Mouse (Mus musculus) adrenal gland, adult 8-10 months (tissue): ENCODE data around the gene Hist1h4a. TPM values are rescaled to one million over a fixed set of nuclear protein-coding genes. Genes with fewer than 3 reads are reported as not detected.
A peak's percentile ranks its signal among the peaks of the same experiment; 100 is the strongest.
"Not testable (repeated sequence)": the region's sequence is repeated elsewhere in the genome, so short reads cannot be mapped to it uniquely, and the experiment has no call there.

ENCODE experiments used
- DNase-seq: peaks from one replicate; pipeline ENCODE4 v3.0.0; 2022
- total RNA-seq, 4 experiments: library from RNA; stranded (reverse); gene quantifications; 2 replicates each; pipeline ENCODE4 v1.2.4; 2022

Gene Hist1h4a
- total RNA-seq, 4 experiments from 2014 or later: 18.1 to 29.1 (median 26.8) TPM

- DNase-seq: no peak
These were observed 20.1 kb downstream of the Hist1h4a start for GRCm38 (mm10) chr13:23740910-23741309.

GRCm38 (mm10) chr13:23740256-23740840 is 20.7 kb downstream of the Hist1h4a start:
- DNase-seq: no peak

- no peak for DNase-seq
These were observed 21.1 kb downstream of the Hist1h4a start for GRCm38 (mm10) chr13:23739922-23740252.

GRCm38 (mm10) chr13:23739069-23739921 is 21.7 kb downstream of the Hist1h4a start:
- DNase-seq: peak; percentile 96

- DNase-seq: peak; percentile 89
These were observed 22.4 kb downstream of the Hist1h4a start, which contains the start of gene Hist1h1c for GRCm38 (mm10) chr13:23738677-23739068. Hist1h1c (plus strand) TSS chr13:23738808.

- no peak for DNase-seq
These were observed 23.0 kb downstream of the Hist1h4a start for GRCm38 (mm10) chr13:23738041-23738440.

GRCm38 (mm10) chr13:23737091-23737490 is 23.9 kb downstream of the Hist1h4a start:
- DNase-seq: no peak

- DNase-seq: no peak
These were observed 28.8 kb downstream of the Hist1h4a start for GRCm38 (mm10) chr13:23732156-23732804.

GRCm38 (mm10) chr13:23730479-23730878 is 30.6 kb downstream of the Hist1h4a start:
- no peak for DNase-seq

- DNase-seq: no peak
These were observed 31.3 kb downstream of the Hist1h4a start for GRCm38 (mm10) chr13:23729706-23730105.

- no peak for DNase-seq
These were observed 31.9 kb downstream of the Hist1h4a start for GRCm38 (mm10) chr13:23729192-23729525.

- no peak for DNase-seq
These were observed 32.4 kb downstream of the Hist1h4a start for GRCm38 (mm10) chr13:23728472-23729191.

GRCm38 (mm10) chr13:23725213-23725612 is 35.8 kb downstream of the Hist1h4a start:
- DNase-seq: no peak

GRCm38 (mm10) chr13:23724239-23724638 is 36.8 kb downstream of the Hist1h4a start:
- DNase-seq: no peak

GRCm38 (mm10) chr13:23717593-23718245 is 43.3 kb downstream of the Hist1h4a start:
- not testable (repeated sequence) for DNase-seq

GRCm38 (mm10) chr13:23717176-23717575 is 43.9 kb downstream of the Hist1h4a start:
- no peak for DNase-seq

- DNase-seq: no peak
These were observed 44.6 kb downstream of the Hist1h4a start for GRCm38 (mm10) chr13:23716261-23717042.
